Mouse (Mus musculus) CD8-positive naive resting alpha-beta T cell, adult 2 months (primary cell): ENCODE data around the gene Ebi3.
A peak's percentile ranks its signal among the peaks of the same experiment; 100 is the strongest.

ENCODE experiments used
- DNase-seq, 2 experiments: peaks; one replicate each; pipeline ENCODE4 v3.0.0; 2022; ENCODE audit warnings: low read depth in 2 of 2, low spot score in 2 of 2

The Ebi3 gene

DNA sequence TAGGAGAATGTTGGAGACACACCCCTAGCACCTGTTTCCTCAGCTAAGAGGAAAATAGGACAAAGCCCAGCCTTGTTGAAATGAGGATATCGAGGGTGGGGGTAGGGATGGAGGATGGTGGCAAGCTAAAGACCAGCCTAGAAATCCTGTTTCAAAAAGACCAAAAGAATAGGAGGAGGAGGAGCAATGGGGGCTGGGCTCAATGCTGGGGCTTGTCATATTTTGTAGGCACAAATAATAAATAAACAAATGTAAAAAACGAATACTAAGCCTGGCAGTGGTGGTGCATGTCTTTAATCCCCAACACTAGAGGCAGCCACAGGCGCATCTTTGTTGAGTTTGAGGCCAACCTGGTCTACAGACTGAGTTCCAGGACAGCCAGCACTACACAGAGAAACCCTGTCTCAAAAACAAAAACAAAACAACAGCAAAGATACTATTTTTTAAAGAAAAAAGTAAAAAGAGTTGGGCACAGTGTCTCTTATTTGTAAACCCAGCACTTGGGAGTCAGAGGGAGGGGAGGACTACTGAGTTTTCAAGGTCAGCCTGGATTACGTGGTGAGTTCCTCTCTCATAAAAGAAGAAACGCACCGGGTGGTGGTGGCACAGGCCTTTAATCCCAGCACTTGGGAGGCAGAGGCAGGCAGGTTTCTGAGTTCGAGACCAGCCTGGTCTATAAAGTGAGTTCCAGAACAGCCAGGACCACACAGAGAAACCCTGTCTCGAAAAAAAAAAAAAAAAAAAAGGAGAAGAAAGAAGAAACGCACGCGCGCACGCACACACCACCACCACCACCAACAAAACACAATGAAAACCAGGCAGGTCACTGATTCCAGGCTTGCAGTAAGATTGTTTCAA lies 5.5 kb downstream of the Ebi3 start:
- DNase-seq, result no peak

DNA sequence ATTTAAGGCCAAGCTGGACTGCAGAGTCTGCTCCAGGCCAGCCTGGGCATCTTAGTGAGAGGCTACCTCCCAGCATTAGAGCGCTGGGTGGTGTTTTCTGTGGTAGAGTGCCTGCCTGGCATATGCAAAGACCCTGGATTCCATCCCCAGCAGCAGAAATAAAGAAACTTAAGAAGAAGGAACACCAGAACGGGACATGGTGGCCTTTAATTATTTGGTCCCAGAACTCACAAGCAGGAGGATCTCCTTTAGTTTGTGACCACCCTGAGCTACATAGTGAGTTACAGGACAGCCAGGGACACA lies 6.1 kb downstream of the Ebi3 start:
- DNase-seq, result no peak

DNA sequence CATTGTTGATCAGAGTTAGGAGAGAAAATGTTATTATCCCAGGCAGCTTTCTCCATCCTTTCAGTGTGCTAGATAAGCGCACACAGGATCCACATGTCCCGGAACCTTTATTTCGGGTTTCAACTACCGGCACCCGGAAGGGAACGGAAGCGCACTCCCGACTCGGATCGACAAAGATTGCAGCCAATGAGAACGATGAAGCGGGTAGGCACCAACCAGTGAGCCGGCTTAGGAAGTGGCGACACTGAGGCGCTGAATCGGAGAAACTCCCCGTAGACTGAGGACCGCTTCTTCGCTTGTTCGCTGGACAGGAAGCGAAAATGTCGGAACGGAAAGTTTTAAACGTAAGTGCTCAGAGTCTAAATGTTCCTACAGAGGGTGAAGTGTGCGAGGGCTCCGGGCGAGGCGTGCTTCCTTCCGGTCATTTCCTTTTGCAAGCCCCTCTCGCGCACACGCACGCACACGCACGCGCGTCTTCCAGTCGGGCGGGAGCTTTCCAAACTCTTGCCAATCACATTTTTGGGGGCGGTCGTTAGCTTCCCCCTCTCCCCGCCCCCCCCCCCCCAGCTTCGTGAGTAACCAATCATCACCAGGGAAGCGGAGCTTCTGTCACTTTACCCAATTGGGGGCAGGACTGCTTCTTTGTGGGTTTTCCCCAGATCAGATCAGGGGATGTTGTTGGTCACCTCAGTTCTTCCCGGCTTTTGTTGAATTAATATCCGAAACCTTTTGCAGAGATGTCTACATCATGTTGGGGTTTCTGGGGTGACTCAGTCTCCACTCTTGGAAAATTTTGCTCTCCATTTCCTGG lies 6.7 kb downstream of the Ebi3 start, which contains the start of gene Yju2:
TSS of gene Yju2 (plus strand) at position 182 of the 811 bp plus-strand sequence.
- DNase-seq, result peak; percentile 88 to 91

DNA sequence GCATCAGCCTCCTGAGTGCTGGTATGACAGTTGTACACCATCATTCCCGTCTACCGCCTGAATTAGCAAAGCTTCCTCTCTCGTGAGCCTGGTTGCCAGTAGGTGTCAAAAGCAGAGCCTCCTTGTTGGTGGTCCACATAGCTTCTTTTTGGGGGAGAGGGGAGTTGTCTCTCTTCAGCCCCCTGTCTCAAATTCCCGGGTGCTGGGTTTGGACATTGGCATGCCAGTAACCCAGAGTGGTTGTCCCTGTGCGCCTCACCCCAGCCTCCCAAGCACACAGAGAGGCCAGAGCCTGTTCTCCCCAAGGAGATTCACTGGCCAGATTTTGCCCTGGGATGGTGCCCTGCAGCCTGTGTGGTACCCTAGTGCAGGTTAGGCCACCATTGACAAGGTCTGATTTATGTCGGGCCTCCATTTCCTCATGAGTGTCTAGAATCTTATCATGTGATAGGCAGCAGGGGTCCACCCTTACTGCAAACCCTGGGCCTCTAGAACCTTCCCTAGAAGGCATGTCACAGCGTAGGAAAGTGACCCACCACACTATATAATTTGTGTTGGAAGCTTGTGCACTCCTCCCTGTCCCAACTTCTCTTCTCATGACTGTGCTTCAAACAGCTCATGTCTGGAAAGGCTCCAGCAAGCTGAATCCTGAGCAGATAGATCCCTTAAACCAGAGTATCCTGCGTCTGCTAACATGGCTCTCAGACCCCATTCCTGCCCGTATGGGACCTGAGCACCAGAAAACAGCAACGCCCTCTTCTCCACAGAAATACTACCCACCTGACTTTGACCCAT lies 7.7 kb downstream of the Ebi3 start:
- no peak for DNase-seq

DNA sequence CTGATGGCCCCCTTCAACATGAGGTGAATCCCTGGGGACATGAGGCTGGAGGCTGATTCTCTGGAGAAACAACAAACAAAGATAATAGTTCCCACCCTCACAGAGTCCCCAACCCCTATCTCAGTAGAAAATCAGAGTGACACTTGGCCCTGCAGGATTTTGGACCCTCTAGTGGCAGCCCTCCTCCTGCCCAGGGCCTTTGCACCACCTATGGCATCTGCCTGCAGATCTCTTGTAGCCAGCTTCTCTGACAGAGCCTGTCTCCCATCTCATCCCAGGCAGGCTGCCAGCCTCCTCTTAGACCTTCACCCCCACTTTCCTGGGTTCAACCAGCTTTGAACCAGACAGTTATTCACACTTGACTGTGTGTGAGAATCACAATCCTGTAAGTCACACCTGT lies 8.4 kb downstream of the Ebi3 start:
- DNase-seq, result no peak

DNA sequence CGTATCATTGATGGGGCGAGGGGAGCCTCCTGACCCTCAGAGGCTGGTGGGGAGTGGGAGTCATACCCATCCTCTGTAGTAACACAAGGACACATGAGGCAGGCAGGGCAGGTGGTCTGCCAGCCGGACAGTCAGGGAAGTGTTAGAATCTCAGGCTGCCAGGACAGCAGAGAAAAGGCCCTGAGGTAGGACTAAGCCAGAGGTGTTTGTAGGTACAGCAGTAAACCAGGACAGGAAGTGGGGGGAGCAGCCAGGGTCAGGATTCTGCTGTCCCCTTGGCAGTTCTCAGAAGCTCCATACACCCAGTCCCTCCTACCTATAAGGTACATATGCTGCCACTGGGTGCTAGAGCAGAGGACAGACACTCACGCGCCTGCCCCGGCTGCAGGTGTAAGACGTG lies 9.2 kb downstream of the Ebi3 start:
- DNase-seq, result no peak

DNA sequence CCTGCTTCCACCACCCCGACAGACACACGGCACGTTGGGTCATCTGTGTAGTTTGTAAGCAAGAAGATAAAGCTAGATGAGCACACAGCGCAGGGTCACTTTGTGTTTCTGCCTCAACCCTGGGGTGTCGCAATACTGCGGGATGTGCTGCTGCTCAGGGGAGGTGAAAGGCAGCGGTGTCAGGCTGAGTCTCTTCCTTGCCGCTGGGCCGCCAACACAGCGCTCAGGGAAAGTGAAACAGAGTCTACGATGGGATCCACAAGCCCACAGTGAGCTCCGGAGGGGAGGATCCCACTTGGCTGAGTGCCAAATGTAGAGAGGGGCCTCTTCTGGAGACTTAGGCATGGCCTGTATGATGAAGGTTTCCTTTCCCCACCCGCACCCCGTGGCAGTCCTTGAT lies 10.7 kb downstream of the Ebi3 start:
- no peak for DNase-seq

DNA sequence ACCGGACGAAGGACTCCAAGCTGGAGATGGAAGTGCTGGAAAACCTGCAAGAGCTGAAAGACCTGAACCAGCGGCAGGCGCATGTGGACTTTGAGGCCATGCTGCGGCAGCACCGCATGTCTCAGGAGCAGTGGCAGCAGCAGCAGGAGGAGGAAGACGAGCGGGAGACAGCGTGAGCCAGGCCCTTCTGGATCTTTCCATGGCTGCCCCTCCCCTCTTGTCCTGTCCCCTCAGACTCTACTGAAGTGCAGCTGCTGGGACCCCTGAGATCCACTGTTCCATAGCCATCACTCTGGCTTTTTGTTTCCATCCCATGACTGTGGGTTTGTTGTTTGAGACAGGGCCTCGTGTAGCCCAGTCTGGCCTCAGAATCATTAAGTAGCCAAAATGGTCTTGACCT lies 12.1 kb downstream of the Ebi3 start:
- no peak for DNase-seq

DNA sequence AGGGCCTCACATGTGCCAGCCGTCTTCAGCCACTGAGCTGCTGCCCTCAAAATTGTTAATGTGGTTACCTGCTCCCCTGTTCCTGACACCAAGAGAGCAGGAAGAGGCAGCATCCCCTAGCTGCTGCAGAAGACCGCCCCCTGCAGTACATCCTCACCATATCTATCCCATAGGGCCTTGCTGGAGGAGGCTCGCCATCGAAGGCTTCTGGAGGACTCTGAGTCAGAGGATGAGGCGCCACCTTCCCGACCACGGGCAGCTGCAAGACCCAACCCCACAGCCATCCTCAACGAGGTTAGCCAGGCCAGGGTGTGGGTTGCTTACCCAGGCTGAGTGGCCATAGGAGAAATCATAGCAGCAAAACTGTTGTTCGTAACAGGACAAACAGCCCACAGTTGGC lies 12.6 kb downstream of the Ebi3 start:
- no peak for DNase-seq

DNA sequence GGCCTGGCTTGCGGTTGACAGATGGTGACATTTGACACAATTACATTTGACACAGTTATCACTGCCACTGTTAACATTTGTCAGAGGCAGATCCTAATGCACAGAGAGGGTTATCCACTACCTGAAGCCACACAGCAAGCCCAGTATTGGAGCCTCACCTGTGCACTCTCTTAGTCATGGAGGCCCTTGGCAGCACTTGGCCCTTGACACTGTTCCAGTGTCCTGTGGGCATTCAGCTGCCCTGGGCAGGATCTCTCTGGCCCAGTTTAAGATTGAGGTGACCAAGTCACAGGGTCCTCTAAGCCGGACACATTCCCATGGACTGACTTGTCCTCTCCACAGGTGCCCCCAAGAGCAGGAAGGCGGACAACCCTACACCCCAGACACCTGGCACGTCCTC lies 14.7 kb downstream of the Ebi3 start:
- DNase-seq, result no peak

DNA sequence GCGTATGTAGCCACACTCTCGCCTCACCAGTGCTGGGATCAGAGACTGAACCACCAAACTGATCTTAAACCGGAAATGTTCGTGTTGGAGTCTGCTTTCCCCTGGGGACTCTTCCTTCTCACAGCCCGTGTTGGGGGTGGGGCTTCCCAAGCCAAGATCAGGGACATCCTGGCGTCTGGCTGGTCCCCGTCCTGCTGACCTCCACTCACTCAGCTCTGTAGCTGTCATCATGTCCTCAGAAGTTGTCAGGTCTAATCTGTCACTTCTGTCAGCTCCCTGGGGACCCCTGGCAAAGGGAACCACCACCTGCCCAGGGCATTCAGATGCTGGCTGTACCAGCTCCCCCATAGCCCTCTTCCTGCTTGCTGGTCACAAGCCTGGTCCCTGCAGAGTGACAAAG lies 15.8 kb downstream of the Ebi3 start:
- DNase-seq, result no peak

DNA sequence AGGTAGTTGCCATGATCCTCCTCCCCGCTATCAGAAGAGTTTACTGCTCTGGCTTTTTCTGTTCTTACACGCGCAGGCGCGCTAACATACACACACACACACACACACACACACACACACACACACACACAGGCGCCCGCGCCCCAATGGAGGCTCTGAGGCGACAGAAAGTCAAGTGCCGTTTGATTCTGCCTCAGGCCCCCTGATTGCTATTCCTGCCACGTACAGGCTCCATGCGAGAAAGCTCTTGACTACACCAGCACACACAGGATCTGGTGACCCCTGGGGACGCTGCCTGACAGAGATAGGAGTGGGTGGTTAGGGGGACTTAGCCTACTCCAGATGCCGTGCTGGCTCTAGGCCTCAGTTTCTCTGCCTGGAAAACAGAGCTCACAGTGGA lies 17.1 kb downstream of the Ebi3 start:
- no peak for DNase-seq

DNA sequence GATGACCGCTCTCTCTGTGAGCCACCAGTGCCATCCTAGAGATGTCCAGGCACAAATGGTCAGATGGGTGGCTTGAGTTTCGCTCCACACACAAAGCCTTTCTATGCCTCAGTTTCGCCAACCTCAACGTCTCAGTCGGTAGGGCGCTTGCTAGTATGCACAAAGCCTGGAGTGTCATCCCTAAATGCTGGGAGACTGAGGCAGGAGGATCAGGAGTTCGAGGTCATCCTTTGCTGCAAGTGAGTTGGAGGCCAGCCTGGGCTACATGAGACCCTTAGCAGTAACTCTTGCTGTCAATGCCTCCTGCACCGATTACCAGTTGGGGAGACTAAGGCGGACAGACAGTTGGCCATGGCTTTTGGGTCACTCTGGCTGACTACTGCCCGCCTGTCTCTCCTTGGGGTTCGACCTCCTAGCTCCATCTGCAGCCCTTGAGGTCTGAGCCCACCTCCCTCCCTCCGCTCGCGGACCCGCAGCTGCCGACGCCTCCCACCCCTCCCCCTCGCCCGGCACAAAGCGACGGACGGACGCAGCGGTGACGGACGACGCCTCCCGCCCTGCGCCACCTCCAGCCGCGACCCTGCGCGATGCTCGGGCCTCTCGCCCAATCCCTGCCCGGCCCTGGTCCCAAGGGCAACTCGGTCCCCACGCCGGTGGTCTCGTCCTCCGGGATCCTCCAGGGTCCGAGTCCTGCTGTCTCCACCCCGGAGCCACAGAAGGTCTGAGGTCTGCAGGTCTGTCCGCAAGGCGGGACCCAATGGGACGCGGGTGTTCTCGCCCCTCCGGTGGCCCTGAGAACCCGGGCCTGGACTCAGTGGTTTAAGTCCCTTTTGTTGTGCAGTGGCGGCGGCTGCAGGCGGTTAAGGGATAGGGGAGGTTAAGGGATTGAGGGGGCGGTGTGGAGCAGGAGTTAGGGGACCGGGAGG lies 17.8 kb downstream of the Ebi3 start, which contains the start of gene Shd:
TSS of gene Shd (plus strand) at position 502 of the 926 bp plus-strand sequence.
- no peak for DNase-seq

DNA sequence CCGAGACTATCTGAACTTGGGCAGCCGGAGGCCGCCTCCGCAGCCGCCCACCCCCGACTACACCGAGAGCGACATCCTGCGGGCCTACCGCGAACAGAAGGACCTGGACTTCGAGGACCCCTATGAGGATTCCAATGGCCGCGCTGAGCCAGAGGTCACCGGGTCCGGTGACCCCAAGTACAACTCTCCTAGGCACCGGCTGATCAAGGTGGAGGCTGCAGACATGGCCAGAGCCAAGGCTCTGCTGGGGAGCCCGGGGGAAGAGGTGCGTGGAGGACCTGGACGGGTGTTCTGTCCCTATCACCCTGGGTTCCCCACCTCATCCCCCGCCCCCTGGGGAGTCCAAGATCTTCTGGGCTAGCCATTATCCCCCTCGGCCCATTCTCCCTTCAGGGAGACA lies 19.0 kb downstream of the Ebi3 start:
- DNase-seq, result no peak

DNA sequence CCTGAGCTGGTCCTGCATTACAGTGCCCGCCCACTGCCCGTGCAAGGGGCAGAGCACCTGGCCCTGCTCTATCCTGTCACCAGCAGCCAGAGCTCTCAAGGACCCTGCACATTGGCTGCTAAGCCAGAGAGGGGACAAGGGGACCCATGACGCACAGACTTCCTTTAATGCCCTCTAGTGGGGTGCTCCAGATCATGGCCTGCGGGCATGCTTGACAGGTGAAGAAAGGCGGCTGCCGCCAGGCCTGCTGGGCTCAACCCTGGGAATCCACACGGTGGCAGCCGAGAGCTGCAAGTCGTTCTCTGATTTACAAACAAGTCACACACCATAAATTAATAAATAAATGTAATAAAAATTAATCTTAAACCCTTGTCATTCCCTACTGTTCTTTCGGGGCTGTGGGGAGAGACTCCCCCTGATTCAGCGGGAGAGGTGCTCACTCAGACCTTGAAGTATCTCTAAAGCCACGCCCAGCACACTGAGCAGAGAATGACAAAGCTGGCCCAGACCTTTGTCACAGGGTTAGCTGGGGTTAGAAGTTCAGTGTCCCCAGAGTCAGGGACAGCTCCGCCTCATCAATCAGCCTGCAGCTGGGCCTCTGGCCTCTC lies 23.9 kb downstream of the Ebi3 start:
- DNase-seq, result peak; percentile 54 to 62

DNA sequence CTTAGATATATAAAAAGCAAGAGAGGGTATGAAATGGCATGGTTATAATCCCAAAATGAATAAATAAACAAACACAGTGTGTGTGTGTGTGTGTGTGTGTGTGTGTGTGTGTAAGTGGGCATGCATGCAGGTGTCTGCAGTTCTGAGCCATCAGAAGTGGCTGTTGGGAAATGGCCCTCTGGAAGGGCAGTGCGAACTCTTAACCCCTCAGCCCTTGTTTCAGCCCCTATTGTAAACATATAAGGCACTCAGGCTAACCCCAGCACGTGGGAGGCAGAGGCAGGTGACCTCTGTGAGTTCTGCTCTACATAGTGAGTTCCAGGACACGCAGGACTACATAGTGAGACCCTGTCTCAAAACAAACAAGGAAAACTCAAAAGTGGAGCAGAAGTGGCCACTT lies 24.9 kb downstream of the Ebi3 start:
- DNase-seq, result no peak

DNA sequence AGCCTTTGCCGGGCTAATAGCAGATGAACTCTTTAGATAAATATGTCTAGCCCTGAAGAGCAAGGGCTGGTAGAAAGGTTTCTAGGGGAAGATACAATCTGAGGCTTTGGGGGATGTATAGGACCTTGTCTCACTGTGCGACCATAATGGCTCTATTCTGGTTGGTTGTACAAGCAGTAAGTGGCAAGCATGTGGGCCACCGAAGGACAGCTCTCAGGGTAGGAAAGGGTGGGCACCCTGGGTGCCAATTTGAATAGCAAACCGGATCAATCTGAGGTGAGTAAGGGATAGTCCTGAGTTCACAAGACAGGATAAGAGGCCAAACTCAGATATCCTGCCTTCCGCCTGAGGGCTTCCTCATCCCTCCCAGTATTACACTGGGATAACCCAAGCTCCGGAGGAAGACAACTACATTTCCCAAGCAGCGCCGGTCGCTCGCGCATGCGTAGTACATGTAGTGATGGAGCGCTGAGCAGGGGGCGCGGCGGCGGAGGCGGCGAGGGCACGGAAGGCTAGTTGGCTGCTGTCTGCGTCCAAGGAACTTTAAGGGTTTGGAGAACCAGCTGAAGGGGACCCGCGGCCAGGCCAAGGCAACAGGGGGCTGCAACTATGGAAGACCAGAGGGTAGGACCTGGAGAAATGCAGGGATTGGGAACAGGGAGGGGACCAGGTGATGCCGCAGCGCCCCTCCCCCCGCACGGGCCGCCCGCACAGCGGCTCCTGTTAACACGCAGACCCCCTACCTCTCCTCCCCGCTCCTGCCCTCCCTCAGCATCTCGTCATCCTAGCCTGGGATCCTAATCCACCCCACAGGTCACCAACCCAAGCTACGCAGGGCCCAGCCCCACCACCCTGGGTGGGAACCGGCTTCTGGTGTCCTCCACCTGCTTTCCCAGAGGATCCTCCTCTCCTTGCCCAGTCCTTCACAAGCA lies 33.9 kb downstream of the Ebi3 start, which contains the start of gene Fsd1:
TSS of gene Fsd1 (plus strand) at position 480 of the 932 bp plus-strand sequence.
- no peak for DNase-seq

DNA sequence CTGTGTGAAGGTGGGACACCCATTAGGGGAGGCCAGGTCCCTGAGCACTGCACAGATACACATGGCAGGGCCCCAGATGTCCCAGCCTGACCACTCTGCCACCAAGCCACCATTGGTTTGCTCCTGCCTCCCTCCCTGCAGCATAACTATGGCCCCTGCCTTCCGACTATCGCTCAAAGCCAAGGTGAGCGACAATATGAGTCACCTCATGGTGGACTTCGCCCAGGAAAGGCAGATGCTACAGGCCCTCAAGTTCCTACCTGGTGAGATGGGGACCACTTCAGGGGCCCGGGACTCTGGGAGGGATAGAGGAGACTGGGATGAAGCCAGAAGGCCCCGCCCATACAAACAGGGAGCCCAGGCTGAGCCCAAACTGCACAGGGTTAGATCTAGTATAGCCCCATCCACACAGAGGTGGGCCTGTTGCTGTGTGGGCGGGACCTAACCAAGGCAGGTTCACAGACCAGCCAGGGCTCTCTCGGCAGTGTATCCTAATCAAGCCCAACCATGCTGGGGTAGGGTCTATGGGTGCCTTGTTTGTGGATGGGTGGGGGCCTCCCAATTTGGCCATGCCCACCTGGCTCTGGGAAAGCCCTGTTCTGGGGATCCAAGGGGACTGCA lies 37.9 kb downstream of the Ebi3 start:
- DNase-seq, result no peak

DNA sequence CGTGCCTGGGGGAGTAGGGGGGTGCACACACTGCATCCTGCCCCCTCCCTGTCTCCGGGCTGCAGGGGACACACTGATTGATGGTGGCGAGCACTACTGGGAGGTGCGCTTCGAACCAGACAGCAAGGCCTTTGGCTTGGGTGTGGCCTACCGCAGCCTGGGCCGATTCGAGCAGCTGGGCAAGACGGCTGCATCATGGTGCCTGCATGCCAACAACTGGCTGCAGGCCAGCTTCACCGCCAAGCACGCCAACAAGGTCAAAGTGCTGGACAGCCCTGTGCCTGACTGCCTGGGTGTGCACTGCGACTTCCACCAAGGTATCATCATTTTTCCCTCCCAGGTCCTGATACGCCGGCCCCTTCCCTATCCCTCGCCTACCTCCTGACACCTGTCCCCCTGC lies 43.6 kb downstream of the Ebi3 start:
- DNase-seq, result no peak
